Mouse (Mus musculus) liver, embryonic 14.5 days (tissue): ENCODE measurements around the gene Cyp1a2. TPM values are rescaled to one million over a fixed set of nuclear protein-coding genes. Genes with fewer than 3 reads are reported as not detected.
A peak's percentile ranks its signal among the peaks of the same experiment; 100 is the strongest.

Source experiments
- ATAC-seq: fragments of 200-750 bp; cut with Nextera tagmentation; 2 replicates; pipeline ENCODE4 v1.8.0; 2017; ENCODE audit warnings: moderate number of reproducible peaks, mild to moderate bottlenecking, moderate library complexity; ENCODE audit not compliant: insufficient read depth
- DNase-seq, 3 experiments: peaks; one replicate each; pipeline ENCODE4 v3.0.0-alpha.2; 2012 to 2013; ENCODE audit warnings: low read depth in 3 of 3, low spot score in 3 of 3
- H3K27ac ChIP-seq: fragments of 300-500 bp; sonication (generic); 2 replicates; pipeline ENCODE4 v1.5.1; 2014; ENCODE audit warnings: moderate library complexity, mild to moderate bottlenecking, control low read depth, inconsistent platforms
- H3K27me3 ChIP-seq: fragments of 300-500 bp; sonication (generic); 2 replicates; pipeline ENCODE4 v1.6.1; 2014; ENCODE audit warnings: mild to moderate bottlenecking, low read length, moderate library complexity; ENCODE audit not compliant: control insufficient read depth, insufficient read depth
- H3K36me3 ChIP-seq: fragments of 300-500 bp; sonication (generic); replicated peaks from 2 replicates; pipeline ENCODE4 v1.6.1; 2014; ENCODE audit warnings: low read depth; ENCODE audit not compliant: control insufficient read depth, insufficient read depth
- H3K4me1 ChIP-seq, 2 experiments: fragments of 200-500 bp in 1 of 2; fragments of 300-500 bp in 1 of 2; sonication (generic) in 1 of 2; replicated peaks; 2 replicates each; pipeline ENCODE4 v1.6.1; 2012 to 2014; ENCODE audit warnings: antibody characterized with exemption in 1 of 2, inconsistent platforms in 1 of 2, low read length in 1 of 2; ENCODE audit not compliant: control insufficient read depth in 2 of 2, insufficient read depth in 2 of 2
- H3K4me2 ChIP-seq: fragments of 300-500 bp; sonication (generic); 2 replicates; pipeline ENCODE4 v1.6.1; 2014; ENCODE audit warnings: low read depth, mild to moderate bottlenecking, control low read depth, moderate library complexity
- H3K4me3 ChIP-seq, 2 experiments: fragments of 200-500 bp in 1 of 2; fragments of 300-500 bp in 1 of 2; sonication (generic) in 1 of 2; 2 replicates each; pipeline ENCODE4 v1.5.1; 2012 to 2014; ENCODE audit warnings: low read depth in 2 of 2, low read length in 2 of 2, mild to moderate bottlenecking in 2 of 2, control low read depth in 1 of 2, inconsistent platforms in 1 of 2, moderate library complexity in 1 of 2; ENCODE audit not compliant: insufficient read depth in 1 of 2
- H3K9ac ChIP-seq: fragments of 300-500 bp; sonication (generic); replicated peaks from 2 replicates; pipeline ENCODE4 v1.6.1; 2014; ENCODE audit warnings: mild to moderate bottlenecking, control low read depth, moderate library complexity
- H3K9me3 ChIP-seq: fragments of 300-500 bp; sonication (generic); 2 replicates; pipeline ENCODE4 v1.6.1; 2016; ENCODE audit warnings: low read length, mixed read lengths; ENCODE audit not compliant: control insufficient read depth
- CTCF ChIP-seq: IDR thresholded peaks from 2 replicates; pipeline ENCODE4 v1.5.1; 2016; ENCODE audit warnings: antibody characterized with exemption, low read depth, control low read depth
- EP300 ChIP-seq: IDR thresholded peaks from 2 replicates; pipeline ENCODE4 v1.6.1; 2016; ENCODE audit warnings: antibody characterized with exemption, low read depth
- WGBS: fragments of 180-500 bp; shearing (Covaris S2); extraction: QIAGEN DNeasy Blood & Tissue Kit; methylation state at CpG from one replicate; pipeline ENCODE4 v1.1.7; 2014; ENCODE audit not compliant: insufficient replicate concordance; 5-methylcytosine and 5-hydroxymethylcytosine counted together
- polyA plus RNA-seq, 2 experiments: library from polyadenylated mRNA; depleted of rRNA in 1 of 2; stranded (reverse) in 1 of 2; unstranded in 1 of 2; fragments of >200 nt; fragmentation: Nextera tagmentation in 1 of 2; extraction: Ambion mirVana in 1 of 2; gene quantifications; 2 replicates each; pipeline versions ENCODE4 v1.2.1 to v1.2.3; 2012 to 2014

The Cyp1a2 gene
- polyA plus RNA-seq, 2 experiments: 0.11 TPM

DNA sequence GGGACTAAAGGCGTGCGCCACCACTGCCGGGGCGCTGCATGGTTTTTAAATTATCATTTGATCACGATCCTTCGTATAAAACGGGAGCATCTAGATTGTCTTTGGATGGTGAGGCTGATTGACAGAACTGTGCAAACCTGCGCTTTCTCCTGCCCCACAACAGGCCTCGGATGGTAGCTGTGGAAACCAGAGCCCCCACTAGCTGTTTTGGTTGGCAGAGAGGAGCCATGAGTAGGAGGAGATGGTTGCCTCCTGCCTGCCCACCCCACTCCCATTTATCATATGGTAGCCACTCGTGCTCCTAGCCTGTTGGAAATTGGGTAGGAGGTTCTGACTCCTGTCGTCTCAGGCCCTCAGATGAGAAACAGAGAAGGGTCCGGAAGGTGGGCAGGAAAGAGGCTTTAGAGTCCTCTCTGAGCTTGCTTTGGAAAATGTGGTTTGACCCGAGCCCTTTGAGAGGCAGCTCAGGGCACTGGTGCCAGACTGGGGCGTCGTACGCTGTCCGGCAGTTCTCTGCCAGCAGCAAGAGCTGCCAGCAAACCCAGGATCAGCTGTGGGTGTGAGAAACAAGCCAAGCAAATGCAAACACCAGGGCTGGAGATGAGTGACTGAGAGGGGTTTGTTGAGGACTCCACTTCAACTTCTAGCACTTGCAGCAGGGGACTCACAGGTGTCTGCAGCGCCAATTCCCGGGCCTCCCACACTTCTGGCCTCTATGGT, 26.7 kb downstream of the Cyp1a2 start:
- ATAC-seq (no peak), DNase-seq (no peak)

GRCm38 (mm10) chr9:57655749-57656148, 27.8 kb downstream of the Cyp1a2 start:
- no peaks in the 10 kb centered on the region for H3K36me3 ChIP-seq
- TF ChIP-seq EP300 (no peak), CTCF (peak; percentile 95)
- no peak overlapping the region for H3K4me3 ChIP-seq
- DNase-seq: peak; percentile 85 to 90 (median 88)
- peak overlapping the region; percentile 44 for H3K4me2 ChIP-seq
- no peaks in the 10 kb centered on the region for H3K9me3 ChIP-seq
- no peak overlapping the region for H3K9ac ChIP-seq
- no peak overlapping the region for H3K27ac ChIP-seq
- H3K4me1 ChIP-seq: peaks cover 8 to 19% of the 10 kb centered on the region in 2 experiments
- peak; percentile 59 for ATAC-seq
- H3K27me3 ChIP-seq: no peaks in the 10 kb centered on the region
- 3% methylated on average over 11 of the region's 11 CpGs for WGBS

More for the DNA sequence above, 26.7 kb downstream of the Cyp1a2 start:
- Histone ChIP-seq H3K9me3 (no peaks in the 10 kb centered on the region), H3K27me3 (no peaks in the 10 kb centered on the region), H3K4me2 (no peak overlapping the region), H3K9ac (no peak overlapping the region), H3K27ac (no peak overlapping the region), H3K36me3 (no peaks in the 10 kb centered on the region), H3K4me3 (no peak overlapping the region), H3K4me1 (peaks cover 10 to 22% of the 10 kb centered on the region in 2 experiments)
- TF ChIP-seq EP300 (no peak), CTCF (no peak)
- 78% methylated on average over 19 of the region's 19 CpGs for WGBS

GRCm38 (mm10) chr9:57654966-57655365, 28.5 kb downstream of the Cyp1a2 start:
- no peak for DNase-seq
- Histone ChIP-seq H3K36me3 (no peaks in the 10 kb centered on the region), H3K4me2 (no peak overlapping the region), H3K9me3 (no peaks in the 10 kb centered on the region), H3K4me1 (peaks cover under 1 to 14% of the 10 kb centered on the region in 2 experiments; a peak in 3 of 4 replicates), H3K27ac (no peak overlapping the region), H3K4me3 (no peak overlapping the region), H3K9ac (no peak overlapping the region), H3K27me3 (no peaks in the 10 kb centered on the region)
- ATAC-seq: no peak
- TF ChIP-seq CTCF (no peak), EP300 (no peak)
- 80% methylated on average over 1 of the region's 1 CpGs for WGBS

DNA sequence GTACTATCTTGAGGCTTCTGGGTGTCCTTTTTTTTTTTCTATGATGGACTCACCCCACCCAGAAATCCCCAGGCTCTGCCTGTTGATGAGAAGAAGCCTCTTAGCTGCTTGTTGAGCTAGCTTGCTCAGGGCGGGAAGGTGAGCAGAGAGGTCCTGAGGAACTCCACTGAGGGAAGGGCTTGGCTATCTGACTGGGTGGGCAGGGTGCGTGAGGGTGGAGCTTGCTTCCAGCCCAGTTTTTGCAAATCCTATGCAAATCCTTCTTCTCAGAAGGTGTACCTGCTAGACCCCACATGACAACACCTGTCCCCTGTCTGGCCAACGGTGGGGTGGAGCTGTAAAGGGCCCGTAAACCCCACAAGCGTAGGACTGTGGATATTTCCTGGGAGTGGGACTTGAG, 30.2 kb downstream of the Cyp1a2 start, which contains the start of gene Csk:
TSS of gene Csk (minus strand) at position 349 of the 400 bp plus-strand sequence.
- Histone ChIP-seq H3K27me3 (no peaks in the 10 kb centered on the region), H3K4me3 (no peak within 1 kb of the TSS), H3K4me2 (no peak within 1 kb of the TSS), H3K4me1 (peaks cover 0 to 14% of the 10 kb centered on the region in 2 experiments; a peak in 3 of 4 replicates), H3K36me3 (no peaks in the 10 kb centered on the region), H3K9ac (no peak within 1 kb of the TSS), H3K27ac (no peak within 1 kb of the TSS), H3K9me3 (no peaks in the 10 kb centered on the region)
- WGBS: 65% methylated on average over 5 of the region's 5 CpGs
- ATAC-seq (no peak), DNase-seq (no peak)
- no peak for TF ChIP-seq CTCF
- no peak for TF ChIP-seq EP300

DNA sequence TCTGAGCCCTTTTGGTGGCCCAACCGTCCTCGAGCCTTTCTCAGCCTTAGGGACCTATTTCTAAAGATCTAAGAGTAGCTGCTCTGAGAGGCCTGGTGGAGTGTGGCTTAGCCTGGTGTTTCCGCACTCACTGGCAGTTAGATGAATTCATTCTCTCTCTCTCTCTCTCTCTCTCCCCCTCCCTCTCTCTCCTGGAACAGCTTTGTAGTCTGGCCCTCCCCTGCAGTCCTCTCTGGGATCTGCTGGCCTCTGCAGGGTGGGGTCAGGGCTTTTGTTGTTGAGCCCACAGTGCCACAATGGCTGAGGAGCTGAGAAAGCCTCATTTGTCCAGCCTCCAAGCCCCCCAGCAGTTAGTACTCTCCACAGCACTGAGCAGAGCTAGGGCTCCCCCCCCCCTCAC, 30.6 kb downstream of the Cyp1a2 start:
- H3K4me2 ChIP-seq: no peak overlapping the region
- H3K36me3 ChIP-seq: no peaks in the 10 kb centered on the region
- H3K4me3 ChIP-seq: no peak overlapping the region
- no peaks in the 10 kb centered on the region for H3K27me3 ChIP-seq
- peaks cover 0 to 16% of the 10 kb centered on the region in 2 experiments; a peak in 3 of 4 replicates for H3K4me1 ChIP-seq
- H3K27ac ChIP-seq: no peak overlapping the region
- TF ChIP-seq CTCF (no peak), EP300 (no peak)
- ATAC-seq (no peak), DNase-seq (no peak)
- H3K9ac ChIP-seq: no peak overlapping the region
- no peaks in the 10 kb centered on the region for H3K9me3 ChIP-seq
- WGBS: 73% methylated on average over 3 of the region's 3 CpGs
